Mouse (Mus musculus): ENCODE data around the gene Galnt18. TPM values are rescaled to one million over a fixed set of nuclear protein-coding genes. Genes with fewer than 3 reads are reported as not detected.

Galnt18 gene
- polyA plus RNA-seq, 1 experiment, result 11.9 TPM

- H3K27me3 ChIP-seq (ENCODE audit: control insufficient read depth, insufficient read depth, insufficient read length), result no peaks in the 10 kb centered on the region
- no peaks in the 10 kb centered on the region for H3K79me3 ChIP-seq (ENCODE audit: low read depth)
- no peaks in the 10 kb centered on the region for H3K79me2 ChIP-seq (ENCODE audit: control insufficient read depth, insufficient read depth)
- no peak overlapping the region for H3K4me3 ChIP-seq (ENCODE audit: insufficient read depth, poor library complexity, severe bottlenecking)
- no peaks in the 10 kb centered on the region for H3K36me3 ChIP-seq (ENCODE audit: control insufficient read depth, insufficient read depth)
- no peak overlapping the region for H3ac ChIP-seq (ENCODE audit: control insufficient read depth, insufficient read length, low read depth)
- TF ChIP-seq FOSL1 (IDR thresholded peaks at IDR 0.05; ENCODE audit: insufficient read depth, low read length, poor library complexity, severe bottlenecking) (no peak), USF1 (IDR thresholded peaks at IDR 0.05; ENCODE audit: low read depth) (no peak), MYOD1 (IDR thresholded peaks at IDR 0.05; ENCODE audit: control insufficient read depth, insufficient read length, low read depth) (no peak)
Observed at GRCm38 (mm10) chr7:111528961-111529643, 250.7 kb downstream of the Galnt18 start.

DNA sequence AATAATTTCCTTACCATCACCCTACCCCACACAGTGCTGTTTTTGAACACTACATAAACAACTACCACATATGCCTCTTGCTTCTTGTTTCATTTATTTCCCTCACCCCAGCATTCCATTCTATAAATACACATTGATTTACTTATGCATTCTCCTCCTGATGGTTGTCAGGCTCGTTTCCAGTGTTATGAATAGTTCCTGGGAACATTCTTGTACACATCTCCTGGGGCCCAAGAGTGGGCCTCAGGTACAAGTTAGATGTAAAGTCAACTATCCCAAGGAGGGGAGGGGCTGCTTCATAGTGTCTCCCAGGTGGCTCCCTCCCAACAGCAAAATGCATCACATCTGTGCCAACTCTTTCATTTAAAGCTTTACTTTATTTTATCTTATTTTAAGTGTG lies 251.3 kb downstream of the Galnt18 start:
- H3ac ChIP-seq (ENCODE audit: control insufficient read depth, insufficient read length, low read depth), result no peak overlapping the region
- H3K79me2 ChIP-seq (ENCODE audit: control insufficient read depth, insufficient read depth), result no peaks in the 10 kb centered on the region
- H3K27me3 ChIP-seq (ENCODE audit: control insufficient read depth, insufficient read depth, insufficient read length), result no peaks in the 10 kb centered on the region
- H3K79me3 ChIP-seq (ENCODE audit: low read depth), result no peaks in the 10 kb centered on the region
- TF ChIP-seq CTCF (IDR thresholded peaks at IDR 0.05; ENCODE audit: control insufficient read depth, insufficient read depth, insufficient read length) (no peak), CEBPB (IDR thresholded peaks at IDR 0.05; ENCODE audit: low read depth) (no peak), MYOG (IDR thresholded peaks at IDR 0.05; ENCODE audit: control insufficient read depth, extremely low read depth, insufficient read length) (no peak)
- H3K36me3 ChIP-seq (ENCODE audit: control insufficient read depth, insufficient read depth), result no peaks in the 10 kb centered on the region
- no peak overlapping the region for H3K4me3 ChIP-seq (ENCODE audit: insufficient read depth, poor library complexity, severe bottlenecking)

DNA sequence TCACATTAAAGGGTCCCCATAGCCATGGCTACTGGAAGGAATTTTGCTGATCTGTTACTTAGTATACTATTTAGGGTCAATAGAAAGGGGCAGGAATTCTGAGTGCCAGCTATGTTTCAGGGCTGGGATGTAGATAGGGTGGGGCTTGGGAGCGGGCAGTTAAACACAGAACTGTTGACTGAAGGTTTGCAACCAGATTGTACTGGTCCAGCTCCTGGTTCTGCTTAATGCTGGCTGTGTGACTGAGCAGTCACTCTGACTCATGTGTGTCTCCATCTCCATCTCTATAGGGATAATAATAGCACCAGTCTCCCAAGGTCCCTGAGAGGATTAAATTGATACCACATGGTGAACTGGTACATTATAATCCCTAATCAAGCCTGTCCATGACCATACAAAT lies 258.9 kb downstream of the Galnt18 start:
- Histone ChIP-seq H3K79me3 (ENCODE audit: low read depth) (no peaks in the 10 kb centered on the region), H3K79me2 (ENCODE audit: control insufficient read depth, insufficient read depth) (no peaks in the 10 kb centered on the region), H3K4me3 (ENCODE audit: insufficient read depth, poor library complexity, severe bottlenecking) (no peak overlapping the region), H3K36me3 (ENCODE audit: control insufficient read depth, insufficient read depth) (no peaks in the 10 kb centered on the region), H3ac (ENCODE audit: control insufficient read depth, insufficient read length, low read depth) (no peak overlapping the region), H3K27me3 (ENCODE audit: control insufficient read depth, insufficient read depth, insufficient read length) (no peaks in the 10 kb centered on the region)
- TF ChIP-seq FOSL1 (IDR thresholded peaks at IDR 0.05; ENCODE audit: insufficient read depth, low read length, poor library complexity, severe bottlenecking) (no peak), MYOD1 (IDR thresholded peaks at IDR 0.05; ENCODE audit: control insufficient read depth, insufficient read length, low read depth) (no peak), MAX (IDR thresholded peaks at IDR 0.05) (no peak), MYOG (IDR thresholded peaks at IDR 0.05; ENCODE audit: control insufficient read depth, extremely low read depth, insufficient read length) (no peak), USF1 (IDR thresholded peaks at IDR 0.05; ENCODE audit: low read depth) (no peak), CTCF (IDR thresholded peaks at IDR 0.05; ENCODE audit: control insufficient read depth, insufficient read depth, insufficient read length) (no peak), CEBPB (IDR thresholded peaks at IDR 0.05; ENCODE audit: low read depth) (no peak)

GRCm38 (mm10) chr7:111518581-111519242 lies 261.1 kb downstream of the Galnt18 start:
- H3K79me3 ChIP-seq (ENCODE audit: low read depth), result no peaks in the 10 kb centered on the region
- no peaks in the 10 kb centered on the region for H3K27me3 ChIP-seq (ENCODE audit: control insufficient read depth, insufficient read depth, insufficient read length)
- H3K79me2 ChIP-seq (ENCODE audit: control insufficient read depth, insufficient read depth), result no peaks in the 10 kb centered on the region
- TF ChIP-seq CTCF (IDR thresholded peaks at IDR 0.05; ENCODE audit: control insufficient read depth, insufficient read depth, insufficient read length) (no peak), MAX (IDR thresholded peaks at IDR 0.05) (no peak), FOSL1 (IDR thresholded peaks at IDR 0.05; ENCODE audit: insufficient read depth, low read length, poor library complexity, severe bottlenecking) (no peak), CEBPB (IDR thresholded peaks at IDR 0.05; ENCODE audit: low read depth) (no peak), MYOD1 (IDR thresholded peaks at IDR 0.05; ENCODE audit: control insufficient read depth, insufficient read length, low read depth) (no peak), MYOG (IDR thresholded peaks at IDR 0.05; ENCODE audit: control insufficient read depth, extremely low read depth, insufficient read length) (no peak), USF1 (IDR thresholded peaks at IDR 0.05; ENCODE audit: low read depth) (no peak)
- H3K4me3 ChIP-seq (ENCODE audit: insufficient read depth, poor library complexity, severe bottlenecking), result no peak overlapping the region
- no peaks in the 10 kb centered on the region for H3K36me3 ChIP-seq (ENCODE audit: control insufficient read depth, insufficient read depth)
- H3ac ChIP-seq (ENCODE audit: control insufficient read depth, insufficient read length, low read depth), result no peak overlapping the region

- TF ChIP-seq FOSL1 (IDR thresholded peaks at IDR 0.05; ENCODE audit: insufficient read depth, low read length, poor library complexity, severe bottlenecking), result no peak
- TF ChIP-seq USF1 (IDR thresholded peaks at IDR 0.05; ENCODE audit: low read depth), result no peak
- no peak for TF ChIP-seq CTCF (IDR thresholded peaks at IDR 0.05; ENCODE audit: control insufficient read depth, insufficient read depth, insufficient read length)
- TF ChIP-seq MYOD1 (IDR thresholded peaks at IDR 0.05; ENCODE audit: control insufficient read depth, insufficient read length, low read depth), result no peak
- no peak for TF ChIP-seq MAX (IDR thresholded peaks at IDR 0.05)
- no peak for TF ChIP-seq CEBPB (IDR thresholded peaks at IDR 0.05; ENCODE audit: low read depth)
- no peak for TF ChIP-seq MYOG (IDR thresholded peaks at IDR 0.05; ENCODE audit: control insufficient read depth, extremely low read depth, insufficient read length)
- Histone ChIP-seq H3ac (ENCODE audit: control insufficient read depth, insufficient read length, low read depth) (no peak overlapping the region), H3K27me3 (ENCODE audit: control insufficient read depth, insufficient read depth, insufficient read length) (no peaks in the 10 kb centered on the region), H3K79me3 (ENCODE audit: low read depth) (no peaks in the 10 kb centered on the region), H3K4me3 (ENCODE audit: insufficient read depth, poor library complexity, severe bottlenecking) (no peak overlapping the region), H3K79me2 (ENCODE audit: control insufficient read depth, insufficient read depth) (no peaks in the 10 kb centered on the region), H3K36me3 (ENCODE audit: control insufficient read depth, insufficient read depth) (no peaks in the 10 kb centered on the region)
Observed at GRCm38 (mm10) chr7:111516882-111517281, 262.9 kb downstream of the Galnt18 start.

DNA sequence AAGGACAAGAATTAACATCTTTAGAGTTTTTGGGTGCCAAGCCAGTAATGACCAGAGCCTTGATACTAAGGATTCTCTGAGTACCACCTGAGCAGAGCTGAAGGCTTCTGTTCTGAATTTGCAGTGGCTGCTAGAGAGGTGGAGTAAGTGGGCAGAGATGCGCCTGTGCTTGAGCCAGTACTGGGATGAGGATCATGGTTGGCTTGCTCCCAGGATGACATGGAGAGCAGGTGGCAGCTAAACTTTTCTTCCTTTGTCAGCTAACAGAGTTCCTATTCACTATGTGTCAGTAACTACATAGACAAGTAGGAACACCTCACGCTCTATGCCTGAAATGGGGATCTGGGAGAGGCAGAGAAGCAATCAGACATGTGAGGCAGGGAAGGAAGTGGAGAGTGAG lies 264.3 kb downstream of the Galnt18 start:
- Histone ChIP-seq H3K4me3 (ENCODE audit: insufficient read depth, poor library complexity, severe bottlenecking) (no peak overlapping the region), H3K79me3 (ENCODE audit: low read depth) (no peaks in the 10 kb centered on the region), H3K27me3 (ENCODE audit: control insufficient read depth, insufficient read depth, insufficient read length) (no peaks in the 10 kb centered on the region), H3ac (ENCODE audit: control insufficient read depth, insufficient read length, low read depth) (no peak overlapping the region), H3K79me2 (ENCODE audit: control insufficient read depth, insufficient read depth) (no peaks in the 10 kb centered on the region), H3K36me3 (ENCODE audit: control insufficient read depth, insufficient read depth) (no peaks in the 10 kb centered on the region)
- TF ChIP-seq MYOD1 (IDR thresholded peaks at IDR 0.05; ENCODE audit: control insufficient read depth, insufficient read length, low read depth) (no peak), USF1 (IDR thresholded peaks at IDR 0.05; ENCODE audit: low read depth) (no peak), FOSL1 (IDR thresholded peaks at IDR 0.05; ENCODE audit: insufficient read depth, low read length, poor library complexity, severe bottlenecking) (no peak), CEBPB (IDR thresholded peaks at IDR 0.05; ENCODE audit: low read depth) (no peak), MYOG (IDR thresholded peaks at IDR 0.05; ENCODE audit: control insufficient read depth, extremely low read depth, insufficient read length) (no peak), CTCF (IDR thresholded peaks at IDR 0.05; ENCODE audit: control insufficient read depth, insufficient read depth, insufficient read length) (no peak), MAX (IDR thresholded peaks at IDR 0.05) (no peak)

All from C2C12 (cell line).